Mouse (Mus musculus): Measurements from ENCODE around the gene Zfp963.
A peak's percentile ranks its signal among the peaks of the same experiment; 100 is the strongest.
"Not testable (repeated sequence)": the region's sequence is repeated elsewhere in the genome, so short reads cannot be mapped to it uniquely, and the experiment has no call there.

The Zfp963 gene

DNA sequence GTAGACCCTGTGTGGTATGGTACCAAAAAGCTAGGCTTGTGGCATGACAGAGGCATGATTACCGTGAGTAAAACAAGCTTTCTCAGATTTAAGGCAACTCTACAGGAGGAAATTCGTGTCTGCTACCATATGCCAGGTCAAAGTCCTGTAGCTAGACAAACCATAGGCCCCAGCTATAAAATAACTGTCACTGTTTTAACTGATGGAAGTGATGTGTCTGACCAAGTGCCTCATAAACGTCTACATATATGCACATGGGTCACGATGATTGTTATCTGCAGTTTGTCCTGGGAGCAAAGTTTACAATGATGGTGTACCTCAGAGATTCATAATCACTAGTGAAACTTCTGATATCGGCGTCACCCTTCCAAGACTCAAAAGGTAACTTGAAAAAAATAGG lies 9.0 kb downstream of the Zfp963 start:
- no peak for DNase-seq (ENCODE audit: low spot score in 2 of 2)

DNA sequence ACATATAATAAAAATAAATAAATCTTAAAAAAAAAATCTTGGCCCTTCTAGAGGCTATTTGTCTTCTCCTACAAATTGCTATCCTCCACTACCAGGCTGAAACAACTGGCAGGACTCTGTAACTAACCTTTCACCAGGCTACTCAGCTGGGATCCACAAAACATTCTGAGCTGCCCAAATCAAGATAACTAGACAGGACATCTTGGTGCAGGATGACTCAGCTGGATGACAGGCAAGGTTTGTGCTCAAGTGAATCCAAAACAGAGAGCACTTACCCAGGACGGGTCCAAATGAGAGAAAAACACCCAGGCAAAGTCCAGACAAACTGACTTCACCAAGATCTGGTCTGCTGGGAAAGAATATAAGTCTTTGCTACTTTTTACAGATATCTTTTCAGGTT lies 14.3 kb downstream of the Zfp963 start:
- DNase-seq (ENCODE audit: low spot score in 2 of 2) = no peak

DNA sequence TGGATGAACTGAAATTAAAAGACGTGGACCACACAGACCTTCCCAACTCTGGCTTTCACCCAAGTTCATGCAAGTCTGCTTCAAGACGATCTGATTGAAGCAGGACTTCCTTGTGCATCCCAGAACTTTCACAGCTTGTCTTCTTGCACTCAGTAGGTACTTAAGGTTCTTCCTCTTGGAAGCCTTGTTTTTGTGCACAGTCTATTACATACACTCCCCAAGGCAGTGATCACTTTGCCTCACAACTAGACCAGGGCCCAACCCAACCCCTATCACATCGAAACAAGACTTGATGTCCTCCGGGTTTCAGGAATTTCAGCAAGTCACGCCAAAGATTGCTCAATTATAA lies 32.6 kb downstream of the Zfp963 start:
- DNase-seq (ENCODE audit: low spot score in 2 of 2) = no peak

DNA sequence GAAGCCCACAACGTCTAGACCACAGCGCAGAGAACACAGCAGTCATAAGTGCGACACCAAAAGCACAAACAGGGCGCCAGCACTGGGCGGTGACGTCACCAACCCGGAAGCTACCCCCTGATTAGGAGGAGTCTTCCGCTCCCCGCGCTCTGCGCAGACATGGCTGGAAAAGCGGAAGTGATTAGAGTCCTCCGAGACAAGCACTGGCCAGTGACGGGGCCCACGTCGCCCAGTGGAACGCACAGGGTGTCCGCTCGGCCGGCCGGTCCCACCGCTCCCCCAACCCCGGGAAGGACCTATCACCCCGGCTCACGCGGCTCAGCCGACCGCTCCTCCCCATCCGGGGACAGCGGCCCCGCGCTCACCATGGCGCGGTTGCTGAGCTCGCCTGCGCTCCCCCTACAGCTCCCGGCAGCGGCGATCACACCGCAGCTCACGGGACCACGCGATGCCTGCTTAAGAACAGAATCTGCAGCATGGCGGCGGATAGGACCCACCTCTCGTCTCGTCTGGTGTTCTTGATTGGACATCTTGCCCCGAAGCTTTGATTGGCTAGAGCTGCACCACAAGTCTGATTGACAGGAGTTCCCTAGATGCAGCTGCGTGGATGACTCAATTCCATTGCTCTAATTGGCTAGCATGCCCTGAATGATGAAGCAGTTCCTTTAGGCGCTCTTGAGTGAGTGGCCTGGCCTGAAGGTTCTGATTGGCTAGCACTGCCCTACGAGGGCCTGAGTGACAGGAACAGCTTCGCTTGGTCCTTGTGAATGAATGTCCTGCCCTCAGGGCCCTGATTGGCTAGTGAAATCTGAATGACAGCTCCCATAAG lies 33.2 kb downstream of the Zfp963 start:
- DNase-seq (ENCODE audit: low spot score in 2 of 2) = peak; percentile 92 to 99

DNA sequence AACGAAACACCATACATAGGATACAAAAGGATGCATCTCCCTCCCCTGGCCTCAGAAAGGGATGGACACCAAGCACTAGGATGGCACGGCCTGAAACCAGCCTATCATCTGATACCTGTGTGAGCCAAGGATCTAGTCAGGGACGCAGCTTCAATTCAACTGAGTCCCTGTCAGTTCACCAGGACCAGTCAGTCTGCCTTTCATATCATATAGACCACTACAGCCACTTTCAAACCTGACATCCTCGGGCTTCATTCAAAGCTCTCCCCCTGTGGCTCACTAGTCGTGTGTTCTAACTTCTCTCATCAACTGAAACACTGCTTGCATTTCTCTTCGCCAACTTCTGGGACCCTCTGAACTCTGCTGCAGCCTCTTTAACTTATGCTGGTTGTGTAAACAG lies 34.4 kb downstream of the Zfp963 start:
- DNase-seq (ENCODE audit: low spot score in 2 of 2) = no peak

DNA sequence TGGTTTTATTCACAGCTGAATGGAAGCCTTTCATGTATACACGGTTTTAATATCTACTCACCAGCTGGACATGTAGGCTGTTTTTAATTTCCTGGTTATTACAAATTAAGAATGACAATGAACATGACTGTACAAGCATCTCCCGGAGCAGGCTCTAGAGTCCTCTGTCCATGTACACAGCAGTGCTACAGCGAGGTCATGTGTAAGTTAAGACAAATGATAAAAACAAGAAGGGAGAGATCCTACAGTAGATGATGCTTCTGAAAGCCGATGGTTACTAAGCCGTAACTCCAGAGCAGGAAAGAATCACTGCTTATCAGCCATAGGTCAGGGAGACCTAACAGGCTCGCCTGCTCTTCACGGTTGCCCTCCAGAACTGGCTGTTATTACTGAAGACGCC lies 36.3 kb downstream of the Zfp963 start:
- DNase-seq (ENCODE audit: low spot score in 2 of 2) = no peak

DNA sequence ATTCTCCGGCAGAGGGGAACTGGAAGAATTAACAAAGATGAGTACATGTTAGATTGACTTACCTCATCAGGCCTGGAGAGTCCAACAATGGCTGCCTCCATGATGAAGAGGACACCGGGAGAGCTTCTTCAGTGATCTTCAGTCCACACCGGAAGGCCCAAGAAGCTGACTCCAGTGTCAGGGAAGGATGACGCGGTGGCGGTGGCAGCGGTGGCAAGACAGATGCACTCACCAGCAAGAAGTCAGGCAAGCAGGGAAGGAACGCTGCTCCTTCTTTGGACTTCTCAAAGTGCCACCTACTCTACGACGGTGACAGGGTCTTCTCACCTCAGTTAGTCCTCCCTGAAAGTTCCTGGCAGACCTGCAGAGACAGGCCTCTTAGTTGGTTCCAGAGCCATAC lies 39.1 kb downstream of the Zfp963 start, which contains the start of gene Zfp869:
TSS of gene Zfp869 (minus strand) at position 101 of the 400 bp plus-strand sequence.
- not testable (repeated sequence) for DNase-seq (ENCODE audit: low spot score in 2 of 2)

DNA sequence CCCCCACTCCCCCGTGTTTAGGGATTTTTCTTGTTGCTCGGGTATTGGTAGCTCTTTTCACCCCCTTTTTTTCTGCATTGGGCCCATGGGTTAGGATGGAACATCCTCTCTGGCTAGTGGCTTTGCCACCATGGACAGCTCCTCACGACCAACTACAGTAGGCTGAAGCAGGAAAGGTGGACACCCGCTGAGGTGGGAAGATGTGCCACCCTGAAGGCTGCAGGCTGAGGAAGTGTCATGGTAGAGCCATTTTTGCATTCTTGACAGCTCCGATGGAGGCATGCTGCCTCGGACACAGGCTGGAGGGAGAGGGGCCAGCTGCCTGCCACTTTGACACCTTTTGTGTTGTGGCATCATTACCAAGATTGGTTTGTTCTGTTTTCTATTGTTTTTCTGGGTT lies 48.0 kb downstream of the Zfp963 start:
- no peak for DNase-seq (ENCODE audit: low spot score in 2 of 2)

All from frontal cortex, postnatal 14 days (tissue).